Mouse (Mus musculus) hindbrain, embryonic 14.5 days (tissue): ENCODE measurements around the gene Fn3k. TPM values are rescaled to one million over a fixed set of nuclear protein-coding genes. Genes with fewer than 3 reads are reported as not detected.

Source experiments
- ATAC-seq: fragments of 200-750 bp; cut with Nextera tagmentation; 2 replicates; pipeline ENCODE4 v1.8.0; 2017; ENCODE audit warnings: moderate number of reproducible peaks, mild to moderate bottlenecking, moderate TSS enrichment, moderate library complexity; ENCODE audit not compliant: low FRiP score
- DNase-seq: peaks from one replicate; pipeline ENCODE4 v3.0.0-alpha.2; 2015; ENCODE audit warnings: low spot score
- H3K27ac ChIP-seq: fragments of 300-500 bp; sonication (generic); 2 replicates; pipeline ENCODE4 v1.5.1; 2014; ENCODE audit warnings: mild to moderate bottlenecking, moderate library complexity
- H3K27me3 ChIP-seq: fragments of 300-500 bp; sonication (generic); 2 replicates; pipeline ENCODE4 v1.6.1; 2014; ENCODE audit warnings: mild to moderate bottlenecking, low read length, mixed read lengths; ENCODE audit not compliant: control insufficient read depth, insufficient read depth
- H3K36me3 ChIP-seq: fragments of 300-500 bp; sonication (generic); replicated peaks from 2 replicates; pipeline ENCODE4 v1.6.1; 2014; ENCODE audit not compliant: control insufficient read depth, insufficient read depth
- H3K4me1 ChIP-seq: fragments of 300-500 bp; sonication (generic); replicated peaks from 2 replicates; pipeline ENCODE4 v1.6.1; 2014; ENCODE audit warnings: antibody characterized with exemption, low read length, mixed read lengths; ENCODE audit not compliant: control insufficient read depth, insufficient read depth
- H3K4me2 ChIP-seq: fragments of 300-500 bp; sonication (generic); replicated peaks from 2 replicates; pipeline ENCODE4 v1.6.1; 2014; ENCODE audit warnings: mild to moderate bottlenecking, moderate library complexity
- H3K4me3 ChIP-seq: fragments of 300-500 bp; sonication (generic); replicated peaks from 2 replicates; pipeline ENCODE4 v1.5.1; 2014; ENCODE audit warnings: mild to moderate bottlenecking, low read length
- H3K9ac ChIP-seq: fragments of 300-500 bp; sonication (generic); 2 replicates; pipeline ENCODE4 v1.6.1; 2014
- H3K9me3 ChIP-seq: fragments of 300-500 bp; sonication (generic); 2 replicates; pipeline ENCODE4 v1.6.1; 2016; ENCODE audit warnings: low read length; ENCODE audit not compliant: control insufficient read depth
- WGBS: fragments of 180-500 bp; shearing (Covaris S2); extraction: QIAGEN DNeasy Blood & Tissue Kit; methylation state at CpG from one replicate; pipeline ENCODE4 v1.1.7; 2014; 5-methylcytosine and 5-hydroxymethylcytosine counted together
- polyA plus RNA-seq: library from polyadenylated mRNA; unstranded; fragments of >200 nt; fragmentation: Nextera tagmentation; extraction: Ambion mirVana; gene quantifications from 2 replicates; pipeline ENCODE4 v1.2.1, GENCODE M21; 2014

The Fn3k gene
- polyA plus RNA-seq, 1 experiment from 2014 or later = 4.8 TPM

GRCm38 (mm10) chr11:121417971-121418370 is 16.7 kb upstream of the Fn3k start:
- no peaks in the 10 kb centered on the region for H3K36me3 ChIP-seq
- 89% methylated on average over 5 of the region's 5 CpGs for WGBS

GRCm38 (mm10) chr11:121418932-121419331 is 15.8 kb upstream of the Fn3k start:
- Histone ChIP-seq H3K4me3 (no peak overlapping the region), H3K9ac (no peak overlapping the region), H3K27ac (no peak overlapping the region), H3K9me3 (no peaks in the 10 kb centered on the region), H3K36me3 (no peaks in the 10 kb centered on the region), H3K4me1 (peaks cover 7% of the 10 kb centered on the region), H3K4me2 (no peak overlapping the region), H3K27me3 (no peaks in the 10 kb centered on the region)
- ATAC-seq = no peak
- DNase-seq = no peak
- WGBS = 77% methylated on average over 2 of the region's 2 CpGs

More at GRCm38 (mm10) chr11:121417971-121418370, 16.7 kb upstream of the Fn3k start:
- Histone ChIP-seq H3K4me1 (peaks cover 7% of the 10 kb centered on the region), H3K27me3 (no peaks in the 10 kb centered on the region), H3K27ac (no peak overlapping the region), H3K4me3 (no peak overlapping the region), H3K4me2 (no peak overlapping the region), H3K9ac (no peak overlapping the region), H3K9me3 (no peaks in the 10 kb centered on the region)
- DNase-seq = no peak
- no peak for ATAC-seq

GRCm38 (mm10) chr11:121420379-121420778 is 14.3 kb upstream of the Fn3k start:
- no peaks in the 10 kb centered on the region for H3K27me3 ChIP-seq
- ATAC-seq (no peak), DNase-seq (no peak)
- no peak overlapping the region for H3K27ac ChIP-seq
- H3K9me3 ChIP-seq = no peaks in the 10 kb centered on the region
- peaks cover 7% of the 10 kb centered on the region for H3K4me1 ChIP-seq
- peak overlapping the region; percentile 86; the same call in 1 of the 2 replicates for H3K4me3 ChIP-seq
- H3K36me3 ChIP-seq = 0 out of 2 replicates have a peak, but pooled peaks cover 1% of the 10 kb centered on the region
- H3K9ac ChIP-seq = peak overlapping the region; percentile 40; the same call in 1 of the 2 replicates
- peak overlapping the region; percentile 92 for H3K4me2 ChIP-seq
- WGBS = 49% methylated on average over 5 of the region's 5 CpGs

GRCm38 (mm10) chr11:121420830-121421552 is 13.7 kb upstream of the Fn3k start, which contains the start of gene Fn3krp:
Fn3krp (plus strand) TSS chr11:121421401.
- peak within 1 kb of the TSS; percentile 74 for H3K9ac ChIP-seq
- peak within 1 kb of the TSS; percentile 64 for H3K27ac ChIP-seq
- H3K36me3 ChIP-seq = 0 out of 2 replicates have a peak, but pooled peaks cover 7% of the 10 kb centered on the region
- peaks cover 7% of the 10 kb centered on the region for H3K4me1 ChIP-seq
- WGBS = 2% methylated on average over 28 of the region's 28 CpGs
- H3K9me3 ChIP-seq = no peaks in the 10 kb centered on the region
- ATAC-seq = peak; percentile 99
- peak within 1 kb of the TSS; percentile 92 for H3K4me2 ChIP-seq
- H3K27me3 ChIP-seq = no peaks in the 10 kb centered on the region
- peak within 1 kb of the TSS; percentile 86 for H3K4me3 ChIP-seq
- DNase-seq = peak; percentile 96

GRCm38 (mm10) chr11:121421553-121422173 is 13.1 kb upstream of the Fn3k start:
- Histone ChIP-seq H3K4me1 (peaks cover 7% of the 10 kb centered on the region), H3K9ac (peak overlapping the region; percentile 74), H3K4me2 (peak overlapping the region; percentile 92), H3K4me3 (peak overlapping the region; percentile 86), H3K9me3 (no peaks in the 10 kb centered on the region), H3K27me3 (no peaks in the 10 kb centered on the region), H3K27ac (peak overlapping the region; percentile 64), H3K36me3 (0 out of 2 replicates have a peak, but pooled peaks cover 7% of the 10 kb centered on the region)
- DNase-seq (no peak), ATAC-seq (no peak)
- WGBS = under 1% methylated on average over 28 of the region's 28 CpGs

GRCm38 (mm10) chr11:121433397-121433796 is 1.3 kb upstream of the Fn3k start:
- ATAC-seq (no peak), DNase-seq (no peak)
- Histone ChIP-seq H3K27me3 (no peaks in the 10 kb centered on the region), H3K27ac (no peak overlapping the region), H3K36me3 (peaks cover 21% of the 10 kb centered on the region), H3K9me3 (no peaks in the 10 kb centered on the region), H3K4me2 (no peak overlapping the region), H3K9ac (no peak overlapping the region), H3K4me1 (peaks cover 13% of the 10 kb centered on the region), H3K4me3 (no peak overlapping the region)
- 83% methylated on average over 4 of the region's 4 CpGs for WGBS

GRCm38 (mm10) chr11:121437236-121437635 is 2.5 kb downstream of the Fn3k start:
- no peak for DNase-seq
- no peak for ATAC-seq
- no peak overlapping the region for H3K9ac ChIP-seq
- H3K27ac ChIP-seq = no peak overlapping the region
- H3K27me3 ChIP-seq = no peaks in the 10 kb centered on the region
- peaks cover 13% of the 10 kb centered on the region for H3K4me1 ChIP-seq
- H3K4me2 ChIP-seq = no peak overlapping the region
- no peaks in the 10 kb centered on the region for H3K36me3 ChIP-seq
- WGBS = 84% methylated on average over 5 of the region's 5 CpGs
- no peak overlapping the region for H3K4me3 ChIP-seq
- H3K9me3 ChIP-seq = no peaks in the 10 kb centered on the region

GRCm38 (mm10) chr11:121439686-121440292 is 5.1 kb downstream of the Fn3k start:
- H3K9ac ChIP-seq = no peak overlapping the region
- H3K9me3 ChIP-seq = no peaks in the 10 kb centered on the region
- H3K4me1 ChIP-seq = no peaks in the 10 kb centered on the region
- H3K27me3 ChIP-seq = no peaks in the 10 kb centered on the region
- no peaks in the 10 kb centered on the region for H3K36me3 ChIP-seq
- H3K27ac ChIP-seq = no peak overlapping the region
- DNase-seq = no peak
- no peak overlapping the region for H3K4me2 ChIP-seq
- ATAC-seq = no peak
- WGBS = 64% methylated on average over 5 of the region's 5 CpGs
- no peak overlapping the region for H3K4me3 ChIP-seq

GRCm38 (mm10) chr11:121441653-121442052 is 6.9 kb downstream of the Fn3k start:
- WGBS = 87% methylated on average over 4 of the region's 4 CpGs
- no peaks in the 10 kb centered on the region for H3K4me1 ChIP-seq
- no peaks in the 10 kb centered on the region for H3K27me3 ChIP-seq
- no peaks in the 10 kb centered on the region for H3K36me3 ChIP-seq
- no peak overlapping the region for H3K4me3 ChIP-seq
- no peak overlapping the region for H3K27ac ChIP-seq
- no peaks in the 10 kb centered on the region for H3K9me3 ChIP-seq
- DNase-seq = no peak
- no peak overlapping the region for H3K9ac ChIP-seq
- H3K4me2 ChIP-seq = no peak overlapping the region
- ATAC-seq = no peak
